In genomic region chr2:6352541-6352971, GRCm38 (mm10) we compare ENCODE assay signal across 7 mouse cellular contexts. TPM values are rescaled to one million over a fixed set of nuclear protein-coding genes. Genes with fewer than 3 reads are reported as not detected.
DNase-seq lines count a peak whose midpoint lies in the region; ATAC-seq and TF ChIP-seq lines count a peak whose summit lies in the region.

No protein-coding gene starts in this region.

- ATAC-seq in Patski, result peak; percentile 69
- no peak for ATAC-seq in heart, embryonic 13.5 days (ENCODE audit: extremely low read depth, insufficient number of reproducible peaks, low FRiP score, low TSS enrichment)
- ATAC-seq in limb, embryonic 13.5 days (ENCODE audit: low FRiP score, low read depth), result peak; percentile 29; the same call in 1 of the 2 replicates

- peaks cover 6% of the 10 kb centered on the region for H3K36me3 ChIP-seq in C2C12 (ENCODE audit: control insufficient read depth, insufficient read depth)
- 0 out of 2 replicates have a peak, but pooled peaks cover 4% of the 10 kb centered on the region for H3K36me3 ChIP-seq in heart, embryonic 13.5 days
- H3K36me3 ChIP-seq in limb, embryonic 13.5 days, result 0 out of 2 replicates have a peak, but pooled peaks cover 2% of the 10 kb centered on the region

- H3ac ChIP-seq in C2C12 (ENCODE audit: control insufficient read depth, insufficient read length, low read depth), result peak overlapping the region; percentile 48

- H3K9me3 ChIP-seq in heart, embryonic 13.5 days, result no peaks in the 10 kb centered on the region
- no peaks in the 10 kb centered on the region for H3K9me3 ChIP-seq in limb, embryonic 13.5 days

- peak overlapping the region; percentile 67 for H3K4me2 ChIP-seq in heart, embryonic 13.5 days
- peak overlapping the region; percentile 60 for H3K4me2 ChIP-seq in limb, embryonic 13.5 days (replicated peaks)

- no peak overlapping the region for H3K4me3 ChIP-seq in C2C12 (ENCODE audit: insufficient read depth, poor library complexity, severe bottlenecking)
- H3K4me3 ChIP-seq in heart, embryonic 13.5 days, result peak overlapping the region; percentile 36
- H3K4me3 ChIP-seq in limb, embryonic 13.5 days, result peak overlapping the region; percentile 21

- peaks cover 41% of the 10 kb centered on the region for H3K4me1 ChIP-seq in heart, embryonic 13.5 days
- H3K4me1 ChIP-seq in limb, embryonic 13.5 days, result peaks cover 43% of the 10 kb centered on the region

- CTCF ChIA-PET in Patski (lab: Charles Lee), result interaction anchor here (1.2 to 1.3 kb wide), 2 partner anchors 11 to 132 kb away, joined by 3 to 4 read pairs; no protein-coding TSS in a partner anchor

- peak overlapping the region; percentile 60 for H3K9ac ChIP-seq in heart, embryonic 13.5 days
- H3K9ac ChIP-seq in limb, embryonic 13.5 days, result peak overlapping the region; percentile 50

- peaks cover 58% of the 10 kb centered on the region for H3K79me3 ChIP-seq in C2C12 (ENCODE audit: low read depth)

- TF ChIP-seq CTCF in C2C12 (IDR thresholded peaks at IDR 0.05; ENCODE audit: control insufficient read depth, insufficient read depth, insufficient read length) (no peak), Patski (IDR thresholded peaks at IDR 0.05) (no peak)

- no peak for DNase-seq in Patski (ENCODE audit: low read depth, low spot score)
- peak; percentile 60 for DNase-seq in naive thymus-derived CD4-positive, alpha-beta T cell, adult 2 months (ENCODE audit: low read depth)
- DNase-seq in ovary, postnatal 36 days (ENCODE audit: low spot score), result no peak
- no peak for DNase-seq in frontal cortex, postnatal 14 days (ENCODE audit: low spot score in 2 of 2)

- H3K27me3 ChIP-seq in C2C12 (ENCODE audit: control insufficient read depth, insufficient read depth, insufficient read length) (no peaks in the 10 kb centered on the region), Patski (no peaks in the 10 kb centered on the region)
- no peaks in the 10 kb centered on the region for H3K27me3 ChIP-seq in heart, embryonic 13.5 days (replicated peaks)
- no peaks in the 10 kb centered on the region for H3K27me3 ChIP-seq in limb, embryonic 13.5 days

- H3K79me2 ChIP-seq in C2C12 (ENCODE audit: control insufficient read depth, insufficient read depth), result peaks cover 90% of the 10 kb centered on the region

- in situ Hi-C loops in Patski (cut with MboI; ENCODE audit: low pct_unique_long_range_greater_than_20kb), result no loop called here

- POLR2A ChIA-PET in Patski (lab: Charles Lee), result no interaction called here

- H3K27ac ChIP-seq in heart, embryonic 13.5 days (replicated peaks), result peak overlapping the region; percentile 56
- peak overlapping the region; percentile 39; the same call in 1 of the 2 replicates for H3K27ac ChIP-seq in limb, embryonic 13.5 days

- 18% methylated on average over 14 of the region's 14 CpGs for WGBS in heart, embryonic 13.5 days
- 9% methylated on average over 14 of the region's 14 CpGs for WGBS in limb, embryonic 13.5 days

TF ChIP-seq in C2C12, 6 proteins besides CTCF, POLR2A, EP300 and RAD21:
- TF ChIP-seq MYOG (IDR thresholded peaks at IDR 0.05; ENCODE audit: control insufficient read depth, extremely low read depth, insufficient read length) (no peak), CEBPB (IDR thresholded peaks at IDR 0.05; ENCODE audit: low read depth) (peak; percentile 57), MAX (IDR thresholded peaks at IDR 0.05) (no peak), MYOD1 (IDR thresholded peaks at IDR 0.05; ENCODE audit: control insufficient read depth, insufficient read length, low read depth) (no peak)
TF ChIP-seq in C2C12: peak in this region for 1.

RNA-seq across cellular contexts. Expression of gene Usp6nl, which starts 30.1 kb away (rescaled TPM):
- polyA plus RNA-seq in C2C12 (2012; fragmentation: generic; extraction: Trizol) (6.1 TPM), Patski (2021) (25.3 TPM)
- polyA plus RNA-seq in heart, embryonic 13.5 days (2015; fragmentation: Nextera tagmentation; extraction: Ambion mirVana), result 4.6 and 5.5 TPM in 2 replicates
- polyA plus RNA-seq in limb, embryonic 13.5 days (2015; fragmentation: Nextera tagmentation; extraction: Ambion mirVana), result 7.4 and 8.6 TPM in 2 replicates
